Mouse (Mus musculus) MEL (cell line): Measurements from ENCODE around the gene Ppp2r5a. TPM values are rescaled to one million over a fixed set of nuclear protein-coding genes. Genes with fewer than 3 reads are reported as not detected.
A peak's percentile ranks its signal among the peaks of the same experiment; 100 is the strongest.

ENCODE experiments used
- DNase-seq: peaks from one replicate; pipeline ENCODE4 v3.0.0; 2011; ENCODE audit warnings: low read depth, low spot score
- H3K27ac ChIP-seq: 2 replicates; pipeline ENCODE4 v1.5.1; 2012; ENCODE audit warnings: low read depth, mild to moderate bottlenecking, control low read depth, low read length, moderate library complexity; ENCODE audit not compliant: control insufficient read depth
- H3K27me3 ChIP-seq, 2 experiments: fragments of 150-350 bp in 1 of 2; sonication (generic) in 1 of 2; 2 replicates each; pipeline ENCODE4 v1.6.1; 2012; ENCODE audit warnings: low read length in 2 of 2, mild to moderate bottlenecking in 2 of 2, improper control_type of control experiment in 1 of 2, moderate library complexity in 1 of 2; ENCODE audit not compliant: insufficient read depth in 2 of 2, control insufficient read depth in 1 of 2
- H3K36me3 ChIP-seq, 2 experiments: 2 replicates each; pipeline ENCODE4 v1.6.1; 2012 to 2014; ENCODE audit warnings: low read length in 2 of 2, improper control_type of control experiment in 1 of 2, inconsistent platforms in 1 of 2, mild to moderate bottlenecking in 1 of 2; ENCODE audit not compliant: insufficient read depth in 2 of 2, control insufficient read depth in 1 of 2
- H3K4me1 ChIP-seq, 2 experiments: fragments of 150-350 bp in 1 of 2; sonication (generic) in 1 of 2; 2 replicates each; pipeline ENCODE4 v1.6.1; 2012; ENCODE audit warnings: low read length in 2 of 2, improper control_type of control experiment in 1 of 2, mild to moderate bottlenecking in 1 of 2; ENCODE audit not compliant: insufficient read depth in 2 of 2, control insufficient read depth in 1 of 2
- H3K4me3 ChIP-seq, 2 experiments: fragments of 150-350 bp in 1 of 2; sonication (generic) in 1 of 2; 2 replicates each; pipeline ENCODE4 v1.5.1; 2012; ENCODE audit warnings: low read depth in 2 of 2, low read length in 2 of 2, mild to moderate bottlenecking in 2 of 2, moderate library complexity in 2 of 2, control low read depth in 1 of 2, improper control_type of control experiment in 1 of 2; ENCODE audit not compliant: control insufficient read depth in 1 of 2, insufficient read depth in 1 of 2
- H3K79me2 ChIP-seq: 2 replicates; pipeline ENCODE4 v1.6.1; 2012; ENCODE audit warnings: mild to moderate bottlenecking, low read length, moderate library complexity; ENCODE audit not compliant: control insufficient read depth, poor library complexity, insufficient read depth
- H3K9ac ChIP-seq: 2 replicates; pipeline ENCODE4 v1.6.1; 2012; ENCODE audit warnings: low read depth, mild to moderate bottlenecking, control low read depth, low read length, moderate library complexity; ENCODE audit not compliant: control insufficient read depth, poor library complexity, severe bottlenecking
- H3K9me3 ChIP-seq: fragments of 150-350 bp; sonication (generic); replicated peaks from 2 replicates; pipeline ENCODE4 v1.6.1; 2012; ENCODE audit warnings: mild to moderate bottlenecking, low read length, improper control_type of control experiment, moderate library complexity; ENCODE audit not compliant: insufficient read depth
- CHD1 ChIP-seq: IDR thresholded peaks from 2 replicates; pipeline ENCODE4 v1.6.1; 2012; ENCODE audit warnings: low read depth, mild to moderate bottlenecking, inconsistent platforms, low read length, improper control_type of control experiment
- CTCF ChIP-seq, 3 experiments: IDR thresholded peaks in 2 of 3; conservative IDR thresholded peaks in 1 of 3; 2 replicates each; pipeline ENCODE4 v1.5.1; 2011 to 2012; ENCODE audit warnings: low read length in 3 of 3, low read depth in 2 of 3, mild to moderate bottlenecking in 2 of 3, improper control_type of control experiment in 1 of 3, inconsistent platforms in 1 of 3, mixed read lengths in 1 of 3, moderate library complexity in 1 of 3; ENCODE audit not compliant: control insufficient read depth in 1 of 3, insufficient read depth in 1 of 3, poor library complexity in 1 of 3, severe bottlenecking in 1 of 3
- E2F4 ChIP-seq: IDR thresholded peaks from 2 replicates; pipeline ENCODE4 v1.6.1; 2011; ENCODE audit warnings: low read depth, low read length, improper control_type of control experiment, borderline replicate concordance
- HCFC1 ChIP-seq: IDR thresholded peaks from 2 replicates; pipeline ENCODE4 v1.6.1; 2012; ENCODE audit warnings: low read depth, mild to moderate bottlenecking, inconsistent platforms, low read length, improper control_type of control experiment, moderate library complexity
- JUND ChIP-seq: IDR thresholded peaks from 2 replicates; pipeline ENCODE4 v1.6.1; 2011; ENCODE audit warnings: low read depth, mild to moderate bottlenecking, improper control_type of control experiment, low read length
- MAFK ChIP-seq: IDR thresholded peaks from 2 replicates; pipeline ENCODE4 v1.6.1; 2011; ENCODE audit warnings: low read depth, mild to moderate bottlenecking, low read length, improper control_type of control experiment, borderline replicate concordance
- MXI1 ChIP-seq: IDR thresholded peaks from 2 replicates; pipeline ENCODE4 v1.6.1; 2011; ENCODE audit warnings: mild to moderate bottlenecking, low read depth, low read length, improper control_type of control experiment
- MYC ChIP-seq: IDR thresholded peaks from 2 replicates; pipeline ENCODE4 v1.6.1; 2011; ENCODE audit warnings: low read depth, mild to moderate bottlenecking, low read length, improper control_type of control experiment, moderate library complexity
- NELFE ChIP-seq: IDR thresholded peaks from 2 replicates; pipeline ENCODE4 v1.6.1; 2011; ENCODE audit warnings: low read depth, low read length, improper control_type of control experiment
- POLR2A ChIP-seq, 2 experiments: IDR thresholded peaks; 2 replicates each; pipeline ENCODE4 v1.6.1; 2011 to 2012; ENCODE audit warnings: low read length in 2 of 2, mild to moderate bottlenecking in 2 of 2, control low read depth in 1 of 2, improper control_type of control experiment in 1 of 2, low read depth in 1 of 2, moderate library complexity in 1 of 2; ENCODE audit not compliant: control insufficient read depth in 1 of 2, insufficient read depth in 1 of 2, poor library complexity in 1 of 2
- POLR2AphosphoS2 ChIP-seq: IDR thresholded peaks from 2 replicates; pipeline ENCODE4 v1.6.1; 2011; ENCODE audit warnings: low read length, improper control_type of control experiment
- RCOR1 ChIP-seq: IDR thresholded peaks from 2 replicates; pipeline ENCODE4 v1.6.1; 2012; ENCODE audit warnings: low read depth, mild to moderate bottlenecking, inconsistent platforms, low read length, improper control_type of control experiment
- SIN3A ChIP-seq: IDR thresholded peaks from 2 replicates; pipeline ENCODE4 v1.6.1; 2012; ENCODE audit warnings: low read length, improper control_type of control experiment, inconsistent platforms
- SMC3 ChIP-seq: IDR thresholded peaks from 2 replicates; pipeline ENCODE4 v1.6.1; 2011; ENCODE audit warnings: low read depth, low read length, improper control_type of control experiment
- TAL1 ChIP-seq: IDR thresholded peaks from 2 replicates; pipeline ENCODE4 v1.6.1; 2012; ENCODE audit warnings: mild to moderate bottlenecking, inconsistent platforms, low read length, moderate library complexity, mixed read lengths
- TBP ChIP-seq: IDR thresholded peaks from 2 replicates; pipeline ENCODE4 v1.8.0; 2011; ENCODE audit warnings: low read depth, low read length, improper control_type of control experiment
- TCF12 ChIP-seq: IDR thresholded peaks from 2 replicates; pipeline ENCODE4 v1.6.1; 2014; ENCODE audit warnings: low read depth, mild to moderate bottlenecking, inconsistent platforms, low read length, improper control_type of control experiment, moderate library complexity
- ZKSCAN1 ChIP-seq: IDR thresholded peaks from 2 replicates; pipeline ENCODE4 v1.6.1; 2012; ENCODE audit warnings: low read depth, mild to moderate bottlenecking, inconsistent platforms, low read length, improper control_type of control experiment, moderate library complexity
- ZMIZ1 ChIP-seq: IDR thresholded peaks from 2 replicates; pipeline ENCODE4 v1.6.1; 2012; ENCODE audit warnings: low read depth, mild to moderate bottlenecking, inconsistent platforms, low read length, improper control_type of control experiment, moderate library complexity
- polyA plus RNA-seq, 2 experiments: library from polyadenylated mRNA; stranded (reverse) in 1 of 2; unstranded in 1 of 2; fragments of >175 nt in 1 of 2; fragments of >200 nt in 1 of 2; gene quantifications; 2 replicates each; pipeline versions ENCODE4 v1.2.1 to v1.2.4; 2012; ENCODE audit warnings: low replicate concordance in 2 of 2, low read depth in 1 of 2; ENCODE audit not compliant: insufficient read length in 2 of 2, insufficient read depth in 1 of 2, missing spikeins in 1 of 2
- total RNA-seq: library from RNA; depleted of rRNA; stranded (reverse); fragments of 300-350 nt; gene quantifications from 2 replicates; pipeline ENCODE4 v1.2.3, GENCODE M21; 2012

Ppp2r5a gene
- total and polyA plus RNA-seq, 3 experiments = 46.6 to 48.6 TPM; not detected in 1

DNA sequence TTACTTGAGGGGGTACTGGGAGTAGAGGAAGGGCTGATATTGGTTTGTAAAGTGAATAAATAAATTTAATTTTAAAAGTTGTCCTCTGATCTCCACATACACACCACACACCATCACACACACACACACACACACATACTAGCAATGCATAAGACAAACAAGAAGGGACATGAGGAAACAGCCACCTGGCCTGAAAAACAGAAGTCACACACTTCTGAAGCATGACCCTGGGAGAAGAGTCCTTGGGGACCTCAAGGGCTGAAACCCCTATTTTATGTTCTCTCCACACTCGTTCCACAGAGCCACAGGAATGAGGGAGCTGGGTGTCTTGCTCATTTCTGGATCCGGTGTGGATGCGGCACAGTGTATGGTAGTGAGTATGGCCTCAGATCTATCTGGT lies 79.7 kb downstream of the Ppp2r5a start:
- H3K9me3 ChIP-seq = no peaks in the 10 kb centered on the region
- TF ChIP-seq POLR2AphosphoS2 (no peak), MAFK (no peak), MXI1 (no peak), JUND (no peak)
- no peaks in the 10 kb centered on the region for H3K27me3 ChIP-seq
- peaks cover 0 to 23% of the 10 kb centered on the region in 2 experiments; a peak in 2 of 4 replicates for H3K36me3 ChIP-seq
- H3K4me3 ChIP-seq = no peak overlapping the region
- no peak for DNase-seq
- H3K27ac ChIP-seq = no peak overlapping the region
- peaks cover 13 to 33% of the 10 kb centered on the region in 2 experiments for H3K4me1 ChIP-seq
- H3K79me2 ChIP-seq = peaks cover 18% of the 10 kb centered on the region
- H3K9ac ChIP-seq = no peak overlapping the region

DNA sequence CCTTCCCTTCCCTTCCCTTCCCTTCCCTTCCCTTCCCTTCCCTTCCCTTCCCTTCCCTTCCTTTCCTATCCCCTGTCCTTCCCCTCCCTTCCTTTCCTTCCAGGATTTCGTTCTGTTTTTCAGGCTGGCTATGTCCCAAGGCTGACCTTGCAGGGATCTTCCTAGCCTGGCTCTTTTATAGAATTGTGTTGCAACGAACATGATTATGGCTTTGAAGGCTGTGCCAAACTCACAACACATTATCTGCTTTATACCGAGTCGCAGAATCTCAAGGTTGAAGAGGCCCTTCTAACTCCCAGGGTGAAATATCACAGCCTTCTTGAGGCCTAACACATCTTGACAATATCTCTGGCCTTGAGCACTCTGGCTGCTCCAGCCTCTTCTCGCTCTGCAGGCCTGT lies 84.4 kb downstream of the Ppp2r5a start:
- Histone ChIP-seq H3K4me1 (peaks cover 0 to 15% of the 10 kb centered on the region in 2 experiments; a peak in 3 of 4 replicates), H3K27ac (no peak overlapping the region), H3K4me3 (no peak overlapping the region)

DNA sequence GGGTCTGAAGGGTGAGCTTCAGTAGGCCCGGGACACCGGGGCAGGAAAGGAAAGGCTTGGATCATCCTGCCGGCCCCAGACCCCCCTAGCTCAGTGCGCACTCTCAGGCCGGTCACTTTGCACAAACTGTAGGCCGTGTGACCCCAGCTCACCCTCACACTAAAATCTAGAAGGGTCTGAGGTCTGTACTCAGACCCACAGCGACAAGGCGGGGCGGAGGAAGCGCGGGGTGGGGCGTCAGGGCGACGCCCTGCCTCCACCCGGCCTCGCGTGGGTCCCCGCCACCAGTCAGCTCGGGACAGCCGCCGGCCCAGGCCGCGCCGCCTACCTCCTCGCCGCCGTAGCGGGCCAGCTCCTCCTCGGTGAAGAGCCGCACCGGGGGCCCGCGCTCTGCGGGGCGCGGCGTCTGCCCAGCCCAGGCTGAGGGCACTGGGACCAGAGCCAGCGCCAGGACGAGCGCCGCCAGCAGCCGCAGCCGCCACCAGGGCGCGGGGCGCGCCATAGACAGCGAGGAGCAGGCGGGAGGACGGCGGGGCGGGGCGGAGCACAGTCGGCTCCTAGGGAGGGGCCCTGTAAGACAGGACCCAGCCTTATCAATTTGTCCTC lies 85.4 kb downstream of the Ppp2r5a start, which contains the start of gene Nenf:
Gene Nenf, minus strand, starts transcription at position 604 of the 606 bp plus-strand sequence.
- Histone ChIP-seq H3K27ac (0 out of 2 replicates have a peak within 1 kb of the TSS, but pooled peaks have one; percentile 0), H3K4me3 (peak within 1 kb of the TSS; percentile 51 to 92), H3K9ac (peak within 1 kb of the TSS; percentile 86), H3K36me3 (no peaks in the 10 kb centered on the region; a peak in 1 of 4 replicates), H3K4me1 (peaks cover 0 to 17% of the 10 kb centered on the region in 2 experiments; a peak in 3 of 4 replicates), H3K9me3 (no peaks in the 10 kb centered on the region), H3K79me2 (peaks cover 1% of the 10 kb centered on the region; the same call in 1 of the 2 replicates), H3K27me3 (no peaks in the 10 kb centered on the region)
- TF ChIP-seq SIN3A (peak; percentile 44; the same call in 1 of the 2 replicates), HCFC1 (peak; percentile 58; the same call in 1 of the 2 replicates), RCOR1 (no peak), TAL1 (no peak), SMC3 (peak; percentile 1; the same call in 1 of the 2 replicates), TCF12 (peak; percentile 13), MYC (no peak), CTCF (IDR thresholded peaks at IDR 0.05 in 2 of 3, conservative IDR thresholded peaks at IDR 0.05 in 1 of 3; ENCODE audit: control insufficient read depth in 1 of 3, insufficient read depth in 1 of 3, low read depth in 2 of 3, low read length in 3 of 3, poor library complexity in 1 of 3, severe bottlenecking in 1 of 3) (peak in 1 of 3 experiments; percentile 27; a peak in 3 of 6 replicates), E2F4 (0 out of 2 replicates have a peak, but pooled peaks have one; percentile 51), MXI1 (peak; percentile 41; the same call in 1 of the 2 replicates), NELFE (peak; percentile 83), ZMIZ1 (0 out of 2 replicates have a peak, but pooled peaks have one; percentile 48), POLR2A (IDR thresholded peaks at IDR 0.05; ENCODE audit: control insufficient read depth in 1 of 2, insufficient read depth in 1 of 2, low read depth in 1 of 2, low read length in 2 of 2, poor library complexity in 1 of 2) (peak; percentile 74 to 94; a peak in 3 of 4 replicates), ZKSCAN1 (no peak), TBP (no peak)
- DNase-seq = peak; percentile 86

More for the DNA sequence above, 84.4 kb downstream of the Ppp2r5a start:
- DNase-seq = peak; percentile 36
- H3K27me3 ChIP-seq = no peaks in the 10 kb centered on the region
- H3K9ac ChIP-seq = no peak overlapping the region
- no peaks in the 10 kb centered on the region for H3K9me3 ChIP-seq
- H3K36me3 ChIP-seq = no peaks in the 10 kb centered on the region; a peak in 1 of 4 replicates
- no peak for TF ChIP-seq E2F4
- no peak for TF ChIP-seq MAFK
- no peak for TF ChIP-seq CHD1
- TF ChIP-seq HCFC1 = no peak
- TF ChIP-seq, all 39 proteins: peak for 0
- peaks cover 1% of the 10 kb centered on the region; the same call in 1 of the 2 replicates for H3K79me2 ChIP-seq
